Mouse (Mus musculus): ENCODE measurements around the gene Clec2d. TPM values are rescaled to one million over a fixed set of nuclear protein-coding genes. Genes with fewer than 3 reads are reported as not detected.
"Not testable (repeated sequence)": the region's sequence is repeated elsewhere in the genome, so short reads cannot be mapped to it uniquely, and the experiment has no call there.

Clec2d gene
- polyA plus RNA-seq, 1 experiment from 2014 or later = not detected

GRCm38 (mm10) chr6:129193431-129193830 lies 13.0 kb downstream of the Clec2d start:
- H3K4me3 ChIP-seq (ENCODE audit: low read depth, low read length) = no peak overlapping the region
- no peaks in the 10 kb centered on the region for H3K4me1 ChIP-seq (ENCODE audit: control insufficient read depth, insufficient read depth, low read length)
- H3K4me2 ChIP-seq (ENCODE audit: low read depth, low read length) = no peak overlapping the region
- no peak overlapping the region for H3K9ac ChIP-seq (replicated peaks; ENCODE audit: low read length)
- DNase-seq (ENCODE audit: low spot score) (no peak), ATAC-seq (replicated peaks; ENCODE audit: insufficient number of reproducible peaks, low FRiP score, low TSS enrichment, low read depth) (no peak)
- no peak overlapping the region for H3K27ac ChIP-seq (replicated peaks; ENCODE audit: low read depth, low read length)
- no peaks in the 10 kb centered on the region for H3K9me3 ChIP-seq (replicated peaks; ENCODE audit: control insufficient read depth, low read length)
- no peaks in the 10 kb centered on the region for H3K27me3 ChIP-seq (ENCODE audit: control insufficient read depth, insufficient read depth, low read length)
- 92% methylated on average over 2 of the region's 2 CpGs for WGBS
- H3K36me3 ChIP-seq (replicated peaks; ENCODE audit: control insufficient read depth, insufficient read depth, low read depth, low read length) = no peaks in the 10 kb centered on the region

GRCm38 (mm10) chr6:129200066-129200465 lies 19.7 kb downstream of the Clec2d start:
- not testable (repeated sequence) for H3K27ac ChIP-seq (replicated peaks; ENCODE audit: low read depth, low read length); H3K4me1 ChIP-seq (ENCODE audit: control insufficient read depth, insufficient read depth, low read length); H3K4me2 ChIP-seq (ENCODE audit: low read depth, low read length); DNase-seq (ENCODE audit: low spot score); ATAC-seq (replicated peaks; ENCODE audit: insufficient number of reproducible peaks, low FRiP score, low TSS enrichment, low read depth); H3K27me3 ChIP-seq (ENCODE audit: control insufficient read depth, insufficient read depth, low read length); H3K9ac ChIP-seq (replicated peaks; ENCODE audit: low read length); H3K4me3 ChIP-seq (ENCODE audit: low read depth, low read length); H3K36me3 ChIP-seq (replicated peaks; ENCODE audit: control insufficient read depth, insufficient read depth, low read depth, low read length); H3K9me3 ChIP-seq (replicated peaks; ENCODE audit: control insufficient read depth, low read length)

GRCm38 (mm10) chr6:129202306-129202705 lies 21.9 kb downstream of the Clec2d start:
- 90% methylated on average over 1 of the region's 1 CpGs for WGBS

GRCm38 (mm10) chr6:129204342-129204741 lies 23.9 kb downstream of the Clec2d start:
- H3K27me3 ChIP-seq (ENCODE audit: control insufficient read depth, insufficient read depth, low read length) = no peaks in the 10 kb centered on the region
- no peak overlapping the region for H3K4me3 ChIP-seq (ENCODE audit: low read depth, low read length)
- no peaks in the 10 kb centered on the region for H3K9me3 ChIP-seq (replicated peaks; ENCODE audit: control insufficient read depth, low read length)
- WGBS = 71% methylated on average over 1 of the region's 1 CpGs
- H3K4me1 ChIP-seq (ENCODE audit: control insufficient read depth, insufficient read depth, low read length) = no peaks in the 10 kb centered on the region
- ATAC-seq (replicated peaks; ENCODE audit: insufficient number of reproducible peaks, low FRiP score, low TSS enrichment, low read depth) (no peak), DNase-seq (ENCODE audit: low spot score) (no peak)
- no peak overlapping the region for H3K9ac ChIP-seq (replicated peaks; ENCODE audit: low read length)
- H3K27ac ChIP-seq (replicated peaks; ENCODE audit: low read depth, low read length) = no peak overlapping the region
- H3K36me3 ChIP-seq (replicated peaks; ENCODE audit: control insufficient read depth, insufficient read depth, low read depth, low read length) = no peaks in the 10 kb centered on the region
- H3K4me2 ChIP-seq (ENCODE audit: low read depth, low read length) = no peak overlapping the region

More at GRCm38 (mm10) chr6:129202306-129202705, 21.9 kb downstream of the Clec2d start:
- Histone ChIP-seq H3K4me1 (ENCODE audit: control insufficient read depth, insufficient read depth, low read length) (no peaks in the 10 kb centered on the region), H3K27ac (replicated peaks; ENCODE audit: low read depth, low read length) (no peak overlapping the region), H3K4me3 (ENCODE audit: low read depth, low read length) (no peak overlapping the region), H3K9ac (replicated peaks; ENCODE audit: low read length) (no peak overlapping the region), H3K4me2 (ENCODE audit: low read depth, low read length) (no peak overlapping the region), H3K9me3 (replicated peaks; ENCODE audit: control insufficient read depth, low read length) (no peaks in the 10 kb centered on the region), H3K27me3 (ENCODE audit: control insufficient read depth, insufficient read depth, low read length) (no peaks in the 10 kb centered on the region), H3K36me3 (replicated peaks; ENCODE audit: control insufficient read depth, insufficient read depth, low read depth, low read length) (no peaks in the 10 kb centered on the region)
- no peak for DNase-seq (ENCODE audit: low spot score)
- ATAC-seq (replicated peaks; ENCODE audit: insufficient number of reproducible peaks, low FRiP score, low TSS enrichment, low read depth) = no peak

- DNase-seq (ENCODE audit: low spot score) (no peak), ATAC-seq (replicated peaks; ENCODE audit: insufficient number of reproducible peaks, low FRiP score, low TSS enrichment, low read depth) (no peak)
- no peaks in the 10 kb centered on the region for H3K27me3 ChIP-seq (ENCODE audit: control insufficient read depth, insufficient read depth, low read length)
- WGBS = 85% methylated on average over 3 of the region's 3 CpGs
- H3K4me3 ChIP-seq (ENCODE audit: low read depth, low read length) = no peak overlapping the region
- H3K4me2 ChIP-seq (ENCODE audit: low read depth, low read length) = no peak overlapping the region
- no peaks in the 10 kb centered on the region for H3K36me3 ChIP-seq (replicated peaks; ENCODE audit: control insufficient read depth, insufficient read depth, low read depth, low read length)
- no peaks in the 10 kb centered on the region for H3K4me1 ChIP-seq (ENCODE audit: control insufficient read depth, insufficient read depth, low read length)
- no peaks in the 10 kb centered on the region for H3K9me3 ChIP-seq (replicated peaks; ENCODE audit: control insufficient read depth, low read length)
- no peak overlapping the region for H3K27ac ChIP-seq (replicated peaks; ENCODE audit: low read depth, low read length)
- no peak overlapping the region for H3K9ac ChIP-seq (replicated peaks; ENCODE audit: low read length)
Observed at GRCm38 (mm10) chr6:129204838-129205237, 24.4 kb downstream of the Clec2d start.

GRCm38 (mm10) chr6:129208891-129209519 lies 28.6 kb downstream of the Clec2d start:
- H3K27ac ChIP-seq (replicated peaks; ENCODE audit: low read depth, low read length) = no peak overlapping the region
- H3K36me3 ChIP-seq (replicated peaks; ENCODE audit: control insufficient read depth, insufficient read depth, low read depth, low read length) = no peaks in the 10 kb centered on the region
- no peaks in the 10 kb centered on the region for H3K27me3 ChIP-seq (ENCODE audit: control insufficient read depth, insufficient read depth, low read length)
- WGBS = 87% methylated on average over 5 of the region's 5 CpGs
- H3K9ac ChIP-seq (replicated peaks; ENCODE audit: low read length) = no peak overlapping the region
- no peak overlapping the region for H3K4me3 ChIP-seq (ENCODE audit: low read depth, low read length)
- H3K4me2 ChIP-seq (ENCODE audit: low read depth, low read length) = no peak overlapping the region
- H3K9me3 ChIP-seq (replicated peaks; ENCODE audit: control insufficient read depth, low read length) = no peaks in the 10 kb centered on the region
- ATAC-seq (replicated peaks; ENCODE audit: insufficient number of reproducible peaks, low FRiP score, low TSS enrichment, low read depth) (no peak), DNase-seq (ENCODE audit: low spot score) (no peak)
- H3K4me1 ChIP-seq (ENCODE audit: control insufficient read depth, insufficient read depth, low read length) = no peaks in the 10 kb centered on the region

GRCm38 (mm10) chr6:129209785-129210446 lies 29.5 kb downstream of the Clec2d start:
- DNase-seq (ENCODE audit: low spot score) = no peak
- no peaks in the 10 kb centered on the region for H3K4me1 ChIP-seq (ENCODE audit: control insufficient read depth, insufficient read depth, low read length)
- H3K36me3 ChIP-seq (replicated peaks; ENCODE audit: control insufficient read depth, insufficient read depth, low read depth, low read length) = no peaks in the 10 kb centered on the region
- H3K4me3 ChIP-seq (ENCODE audit: low read depth, low read length) = no peak overlapping the region
- 75% methylated on average over 1 of the region's 1 CpGs for WGBS
- no peak overlapping the region for H3K27ac ChIP-seq (replicated peaks; ENCODE audit: low read depth, low read length)
- no peak for ATAC-seq (replicated peaks; ENCODE audit: insufficient number of reproducible peaks, low FRiP score, low TSS enrichment, low read depth)
- H3K9me3 ChIP-seq (replicated peaks; ENCODE audit: control insufficient read depth, low read length) = no peaks in the 10 kb centered on the region
- no peak overlapping the region for H3K4me2 ChIP-seq (ENCODE audit: low read depth, low read length)
- no peaks in the 10 kb centered on the region for H3K27me3 ChIP-seq (ENCODE audit: control insufficient read depth, insufficient read depth, low read length)
- H3K9ac ChIP-seq (replicated peaks; ENCODE audit: low read length) = no peak overlapping the region

- H3K9ac ChIP-seq (replicated peaks; ENCODE audit: low read length) = no peak overlapping the region
- WGBS = 89% methylated on average over 4 of the region's 4 CpGs
- no peak overlapping the region for H3K4me2 ChIP-seq (ENCODE audit: low read depth, low read length)
- DNase-seq (ENCODE audit: low spot score) (no peak), ATAC-seq (replicated peaks; ENCODE audit: insufficient number of reproducible peaks, low FRiP score, low TSS enrichment, low read depth) (no peak)
- H3K4me1 ChIP-seq (ENCODE audit: control insufficient read depth, insufficient read depth, low read length) = no peaks in the 10 kb centered on the region
- H3K27ac ChIP-seq (replicated peaks; ENCODE audit: low read depth, low read length) = no peak overlapping the region
- H3K27me3 ChIP-seq (ENCODE audit: control insufficient read depth, insufficient read depth, low read length) = no peaks in the 10 kb centered on the region
- H3K36me3 ChIP-seq (replicated peaks; ENCODE audit: control insufficient read depth, insufficient read depth, low read depth, low read length) = no peaks in the 10 kb centered on the region
- no peaks in the 10 kb centered on the region for H3K9me3 ChIP-seq (replicated peaks; ENCODE audit: control insufficient read depth, low read length)
- H3K4me3 ChIP-seq (ENCODE audit: low read depth, low read length) = no peak overlapping the region
Observed at GRCm38 (mm10) chr6:129210447-129210790, 30.0 kb downstream of the Clec2d start.

All from embryonic facial prominence, embryonic 11.5 days (tissue).